Mouse (Mus musculus) embryonic fibroblast, embryonic 13.5 days (primary cell): ENCODE measurements around the gene Crnn. TPM values are rescaled to one million over a fixed set of nuclear protein-coding genes. Genes with fewer than 3 reads are reported as not detected.

Experiments
- H3K27ac ChIP-seq: 2 replicates; pipeline ENCODE4 v1.5.1; 2012; ENCODE audit warnings: low read length, control low read depth, inconsistent platforms; ENCODE audit not compliant: insufficient read depth
- H3K4me1 ChIP-seq: 2 replicates; pipeline ENCODE4 v1.6.1; 2011; ENCODE audit warnings: low read length; ENCODE audit not compliant: control insufficient read depth, insufficient read depth
- H3K4me3 ChIP-seq: 2 replicates; pipeline ENCODE4 v1.5.1; 2011; ENCODE audit warnings: mild to moderate bottlenecking, control low read depth, low read length; ENCODE audit not compliant: insufficient read depth
- CTCF ChIP-seq: IDR thresholded peaks from 2 replicates; pipeline ENCODE4 v1.5.1; 2011; ENCODE audit warnings: mild to moderate bottlenecking, control low read depth, low read length, moderate library complexity, borderline replicate concordance; ENCODE audit not compliant: insufficient read depth
- POLR2A ChIP-seq: IDR thresholded peaks from 2 replicates; pipeline ENCODE4 v1.6.1; 2011; ENCODE audit warnings: low read depth, mild to moderate bottlenecking, control low read depth, low read length, moderate library complexity
- polyA plus RNA-seq: library from polyadenylated mRNA; stranded (reverse); fragments of >200 nt; gene quantifications from 2 replicates; pipeline ENCODE4 v1.2.4, GENCODE M21; 2011; ENCODE audit warnings: low read depth; ENCODE audit not compliant: missing spikeins, insufficient read length

The Crnn gene
- polyA plus RNA-seq, 1 experiment: not detected

DNA sequence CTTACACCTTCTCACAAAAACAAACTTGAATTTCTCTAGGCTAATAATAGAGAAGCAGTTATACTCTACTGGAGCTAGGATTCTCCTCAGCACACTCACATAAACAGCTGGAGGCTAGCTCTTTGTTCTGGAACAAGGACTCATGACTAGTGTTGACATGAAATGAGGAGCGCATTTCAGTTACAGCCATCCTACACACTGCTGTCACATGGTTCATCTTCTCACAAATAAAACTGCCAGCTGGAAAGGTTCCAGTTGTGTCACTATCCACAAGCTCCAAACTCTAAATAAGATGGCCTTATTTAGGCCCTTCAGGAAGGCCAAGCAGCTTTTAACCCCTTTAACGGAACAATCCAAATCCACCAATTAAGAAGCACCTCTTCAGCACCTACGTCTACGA, 36.3 kb downstream of the Crnn start:
- Histone ChIP-seq H3K4me1 (no peaks in the 10 kb centered on the region), H3K27ac (no peak overlapping the region), H3K4me3 (no peak overlapping the region)
- no peak for TF ChIP-seq CTCF
- no peak for TF ChIP-seq POLR2A

DNA sequence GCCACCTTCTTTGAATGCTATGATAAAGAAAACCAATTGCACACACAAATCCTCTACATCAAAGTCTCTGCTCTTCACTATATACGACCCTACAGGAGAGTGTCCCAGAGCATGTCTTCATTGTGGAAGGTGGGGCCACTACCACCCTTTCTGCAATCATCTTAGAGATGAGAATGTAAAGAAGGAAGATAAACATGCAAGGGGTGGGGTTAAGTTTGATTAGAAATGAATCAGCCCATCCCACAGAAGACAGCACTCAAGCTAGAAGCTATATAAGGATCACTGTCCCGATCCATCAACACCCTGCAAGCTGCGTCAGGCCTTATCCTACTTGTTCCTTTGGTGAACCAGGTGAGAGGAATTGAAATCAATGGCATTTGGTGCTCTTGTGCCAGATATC, 52.4 kb downstream of the Crnn start, which contains the start of gene Flg2:
Flg2 (plus strand) TSS at position 301 of the 400 bp plus-strand sequence.
- no peak within 1 kb of the TSS for H3K4me3 ChIP-seq
- H3K4me1 ChIP-seq: no peaks in the 10 kb centered on the region
- H3K27ac ChIP-seq: no peak within 1 kb of the TSS
- TF ChIP-seq POLR2A (no peak), CTCF (no peak)

Other genes starting within 250 kb of the Crnn start
- gene Lce3a, start 218.6 kb upstream of the Crnn start, polyA plus RNA-seq: not detected in 2 replicates
- gene Lce3b, start 211.8 kb upstream of the Crnn start, polyA plus RNA-seq: not detected in 2 replicates
- not detected in 2 replicates for gene Lce3c, start 200.3 kb upstream of the Crnn start, polyA plus RNA-seq
- gene Lce3d, start 187.4 kb upstream of the Crnn start, polyA plus RNA-seq: not detected in 2 replicates
- not detected in 2 replicates for gene Lce3e, start 177.7 kb upstream of the Crnn start, polyA plus RNA-seq
- gene Lce3f, start 152.6 kb upstream of the Crnn start, polyA plus RNA-seq: not detected in 2 replicates
- gene Crct1, start 129.1 kb upstream of the Crnn start, polyA plus RNA-seq: 0.74 and 1.4 TPM in 2 replicates
- not detected in 2 replicates for gene Lce1m, start 125.7 kb upstream of the Crnn start, polyA plus RNA-seq
- gene Gm4858, start 76.0 kb upstream of the Crnn start, polyA plus RNA-seq: not detected in 2 replicates
- not detected in 2 replicates for gene Flg2, start 52.5 kb downstream of the Crnn start, polyA plus RNA-seq
- not detected in 2 replicates for gene Flg, start 128.7 kb downstream of the Crnn start, polyA plus RNA-seq
- gene Hrnr, start 175.0 kb downstream of the Crnn start, polyA plus RNA-seq: not detected in 2 replicates
- not detected in 2 replicates for gene Rptn, start 248.9 kb downstream of the Crnn start, polyA plus RNA-seq